Mouse (Mus musculus): ENCODE data around the gene Lrp6. TPM values are rescaled to one million over a fixed set of nuclear protein-coding genes. Genes with fewer than 3 reads are reported as not detected.

Lrp6 gene
- polyA plus RNA-seq, 3 experiments from 2014 or later = 3.5 to 14.2 (median 10.1) TPM

- ATAC-seq = no peak
Measured at GRCm38 (mm10) chr6:134494828-134495698, 71.7 kb downstream of the Lrp6 start.

- ATAC-seq = no peak
Measured at GRCm38 (mm10) chr6:134489637-134490036, 77.1 kb downstream of the Lrp6 start.

GRCm38 (mm10) chr6:134489130-134489529 is 77.6 kb downstream of the Lrp6 start:
- no peak for ATAC-seq

- no peak for ATAC-seq
Measured at GRCm38 (mm10) chr6:134486318-134486717, 80.4 kb downstream of the Lrp6 start.

- no peak for ATAC-seq
Measured at GRCm38 (mm10) chr6:134479481-134479880, 87.3 kb downstream of the Lrp6 start.

GRCm38 (mm10) chr6:134473143-134473561 is 93.6 kb downstream of the Lrp6 start:
- no peak for ATAC-seq

GRCm38 (mm10) chr6:134470857-134471256 is 95.9 kb downstream of the Lrp6 start:
- no peak for ATAC-seq

- ATAC-seq = no peak
Measured at GRCm38 (mm10) chr6:134469297-134469696, 97.5 kb downstream of the Lrp6 start.

GRCm38 (mm10) chr6:134466671-134467229 is 100.0 kb downstream of the Lrp6 start:
- no peak for ATAC-seq

GRCm38 (mm10) chr6:134461175-134461574 is 105.6 kb downstream of the Lrp6 start:
- ATAC-seq = no peak

GRCm38 (mm10) chr6:134458376-134458775 is 108.4 kb downstream of the Lrp6 start:
- no peak for ATAC-seq

GRCm38 (mm10) chr6:134454093-134454492 is 112.7 kb downstream of the Lrp6 start:
- no peak for ATAC-seq

- peak; percentile 64 for ATAC-seq
Measured at GRCm38 (mm10) chr6:134450661-134451119, 116.1 kb downstream of the Lrp6 start.

- ATAC-seq = no peak
Measured at GRCm38 (mm10) chr6:134449958-134450357, 116.8 kb downstream of the Lrp6 start.

GRCm38 (mm10) chr6:134448451-134448850 is 118.3 kb downstream of the Lrp6 start:
- no peak for ATAC-seq

- ATAC-seq = no peak
Measured at GRCm38 (mm10) chr6:134443925-134444324, 122.8 kb downstream of the Lrp6 start.

GRCm38 (mm10) chr6:134443198-134443904 is 123.4 kb downstream of the Lrp6 start:
- ATAC-seq = no peak

GRCm38 (mm10) chr6:134442219-134442618 is 124.5 kb downstream of the Lrp6 start:
- no peak for ATAC-seq

GRCm38 (mm10) chr6:134441716-134442115 is 125.0 kb downstream of the Lrp6 start:
- ATAC-seq = no peak

GRCm38 (mm10) chr6:134440023-134440422 is 126.7 kb downstream of the Lrp6 start:
- no peak for ATAC-seq

- no peak for ATAC-seq
Measured at GRCm38 (mm10) chr6:134439401-134440021, 127.3 kb downstream of the Lrp6 start.

- ATAC-seq = peak; percentile 21
Measured at GRCm38 (mm10) chr6:134436955-134437354, 129.8 kb downstream of the Lrp6 start.

- ATAC-seq = no peak
Measured at GRCm38 (mm10) chr6:134434866-134435390, 131.8 kb downstream of the Lrp6 start.

Measured in inflammation-experienced regulatory T-cells, adult 6 months (primary cell).